Mouse (Mus musculus): ENCODE data around the gene Gm11084. TPM values are rescaled to one million over a fixed set of nuclear protein-coding genes. Genes with fewer than 3 reads are reported as not detected.
"Not testable (repeated sequence)": the region's sequence is repeated elsewhere in the genome, so short reads cannot be mapped to it uniquely, and the experiment has no call there.

Gm11084 gene
- total RNA-seq, 2 experiments from 2014 or later: not detected

- peak overlapping the region; percentile 88 for H3K27ac ChIP-seq
- DNase-seq: peak; percentile 92
- no peak for TF ChIP-seq CTCF (IDR thresholded peaks at IDR 0.05)
- peak overlapping the region; percentile 73 for H3K4me3 ChIP-seq
- intact Hi-C loops (cut with DNase I): loop anchor here (2.0 to 5.0 kb wide), 2 partner anchors 21 to 43 kb away; no protein-coding TSS in a partner anchor
Measured at GRCm38 (mm10) chr2:73003751-73004717, 17.5 kb upstream of the Gm11084 start.

GRCm38 (mm10) chr2:73003049-73003448 is 16.5 kb upstream of the Gm11084 start:
- H3K4me3 ChIP-seq: peak overlapping the region; percentile 73
- no peak for TF ChIP-seq CTCF (IDR thresholded peaks at IDR 0.05)
- H3K27ac ChIP-seq: peak overlapping the region; percentile 88
- peak; percentile 72 for DNase-seq
- intact Hi-C loops (cut with DNase I): loop anchor here (2.0 to 5.0 kb wide), 2 partner anchors 20 to 44 kb away; no protein-coding TSS in a partner anchor

GRCm38 (mm10) chr2:73002451-73002850 is 15.9 kb upstream of the Gm11084 start:
- intact Hi-C loops (cut with DNase I): loop anchor here (2.0 to 5.0 kb wide), 2 partner anchors 20 to 45 kb away; no protein-coding TSS in a partner anchor
- DNase-seq: no peak
- no peak for TF ChIP-seq CTCF (IDR thresholded peaks at IDR 0.05)
- H3K27ac ChIP-seq: peak overlapping the region; percentile 88
- H3K4me3 ChIP-seq: no peak overlapping the region; the same call in 1 of the 2 replicates

- DNase-seq: peak; percentile 37
- Histone ChIP-seq H3K27ac (peak overlapping the region; percentile 88), H3K4me3 (no peak overlapping the region)
- no peak for TF ChIP-seq CTCF (IDR thresholded peaks at IDR 0.05)
- intact Hi-C loops (cut with DNase I): loop anchor here (2.0 to 5.0 kb wide), 2 partner anchors 19 to 45 kb away; no protein-coding TSS in a partner anchor
Measured at GRCm38 (mm10) chr2:73001994-73002393, 15.5 kb upstream of the Gm11084 start.

GRCm38 (mm10) chr2:73000194-73000593 is 13.7 kb upstream of the Gm11084 start:
- Histone ChIP-seq H3K27ac (no peak overlapping the region), H3K4me3 (no peak overlapping the region)
- DNase-seq: no peak
- intact Hi-C loops (cut with DNase I): loop anchor here (5.0 kb wide), 1 partner anchor 47 kb away; no protein-coding TSS in a partner anchor
- TF ChIP-seq CTCF (IDR thresholded peaks at IDR 0.05): no peak

- intact Hi-C loops (cut with DNase I): no loop called here
- no peak for DNase-seq
- no peak for TF ChIP-seq CTCF (IDR thresholded peaks at IDR 0.05)
- H3K4me3 ChIP-seq: no peak overlapping the region
- no peak overlapping the region for H3K27ac ChIP-seq
Measured at GRCm38 (mm10) chr2:72997586-72997985, 11.1 kb upstream of the Gm11084 start.

GRCm38 (mm10) chr2:72996808-72997378 is 10.4 kb upstream of the Gm11084 start:
- Histone ChIP-seq H3K4me3 (peak overlapping the region; percentile 30), H3K27ac (peak overlapping the region; percentile 31)
- no peak for TF ChIP-seq CTCF (IDR thresholded peaks at IDR 0.05)
- intact Hi-C loops (cut with DNase I): no loop called here
- DNase-seq: peak; percentile 55

- intact Hi-C loops (cut with DNase I): no loop called here
Measured at GRCm38 (mm10) chr2:72995346-72996097, 9.0 kb upstream of the Gm11084 start.

GRCm38 (mm10) chr2:72994165-72994564 is 7.6 kb upstream of the Gm11084 start:
- no peak for TF ChIP-seq CTCF (IDR thresholded peaks at IDR 0.05)
- H3K4me3 ChIP-seq: no peak overlapping the region
- intact Hi-C loops (cut with DNase I): no loop called here

More at GRCm38 (mm10) chr2:72995346-72996097, 9.0 kb upstream of the Gm11084 start:
- Histone ChIP-seq H3K27ac (peak overlapping the region; percentile 66), H3K4me3 (peak overlapping the region; percentile 15; the same call in 1 of the 2 replicates)
- DNase-seq: peak; percentile 65
- no peak for TF ChIP-seq CTCF (IDR thresholded peaks at IDR 0.05)

GRCm38 (mm10) chr2:72992497-72992896 is 6.0 kb upstream of the Gm11084 start:
- no peak for DNase-seq
- intact Hi-C loops (cut with DNase I): no loop called here
- TF ChIP-seq CTCF (IDR thresholded peaks at IDR 0.05): no peak
- H3K4me3 ChIP-seq: no peak overlapping the region
- no peak overlapping the region for H3K27ac ChIP-seq

More at GRCm38 (mm10) chr2:72994165-72994564, 7.6 kb upstream of the Gm11084 start:
- H3K27ac ChIP-seq: no peak overlapping the region
- no peak for DNase-seq

- DNase-seq; intact Hi-C loops (cut with DNase I); H3K27ac ChIP-seq; H3K4me3 ChIP-seq: not testable (repeated sequence)
Measured at GRCm38 (mm10) chr2:72988945-72989344, 2.4 kb upstream of the Gm11084 start.

GRCm38 (mm10) chr2:72985516-72985915 is 1.0 kb downstream of the Gm11084 start:
- no peak for TF ChIP-seq CTCF (IDR thresholded peaks at IDR 0.05)
- H3K4me3 ChIP-seq: no peak overlapping the region
- H3K27ac ChIP-seq: no peak overlapping the region
- intact Hi-C loops (cut with DNase I): no loop called here
- no peak for DNase-seq
